Mouse (Mus musculus) spleen, postnatal 36 days (tissue): ENCODE data around the gene Dock2.

ENCODE experiments used
- DNase-seq, 2 experiments: peaks; one replicate each; pipeline ENCODE4 v3.0.0; 2022; ENCODE audit warnings: low spot score in 2 of 2, mixed read lengths in 1 of 2

The Dock2 gene

GRCm38 (mm10) chr11:34528006-34528405, 255.7 kb downstream of the Dock2 start:
- no peak for DNase-seq

DNA sequence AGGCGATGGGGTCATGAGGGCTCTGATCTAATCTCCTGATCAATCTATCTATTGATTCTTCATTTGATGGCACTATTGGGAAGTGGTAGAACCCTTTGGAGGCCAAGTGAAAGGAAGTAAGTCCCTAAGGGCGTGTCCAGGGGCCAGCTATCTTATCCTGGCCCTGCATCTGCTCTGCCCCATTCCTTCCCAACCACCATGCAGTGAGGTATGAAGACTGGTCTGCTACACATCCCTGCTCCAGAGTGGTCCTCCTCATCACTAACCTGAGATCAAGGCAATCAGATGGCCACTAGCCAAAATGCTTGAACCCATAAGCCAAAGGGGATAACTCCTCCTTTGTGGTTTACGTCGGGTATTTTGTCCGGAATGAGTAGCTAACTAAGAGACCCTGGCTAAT, 256.5 kb downstream of the Dock2 start:
- no peak for DNase-seq

GRCm38 (mm10) chr11:34525096-34525891, 258.4 kb downstream of the Dock2 start:
- no peak for DNase-seq

DNA sequence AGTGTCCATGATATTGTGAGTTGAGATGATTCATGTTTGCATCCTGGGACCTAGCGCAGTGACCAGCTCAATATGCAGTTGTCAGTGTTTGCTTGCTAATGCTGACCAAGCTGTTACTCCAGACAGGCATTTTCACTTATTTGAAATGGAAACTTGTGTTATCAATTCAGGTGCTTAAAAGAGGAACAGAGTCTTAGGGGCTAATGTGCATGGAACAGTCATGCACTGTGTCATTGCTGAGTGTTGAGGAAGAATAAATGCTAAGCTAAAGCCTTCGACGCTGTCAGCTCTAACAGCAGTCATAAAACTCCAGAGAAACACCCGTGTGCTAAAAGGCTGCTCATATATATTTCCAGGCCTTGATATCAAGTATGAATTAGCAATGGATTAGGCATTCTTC, 259.1 kb downstream of the Dock2 start:
- no peak for DNase-seq

- DNase-seq, result no peak
Measured at GRCm38 (mm10) chr11:34518566-34518965, 265.1 kb downstream of the Dock2 start.

DNA sequence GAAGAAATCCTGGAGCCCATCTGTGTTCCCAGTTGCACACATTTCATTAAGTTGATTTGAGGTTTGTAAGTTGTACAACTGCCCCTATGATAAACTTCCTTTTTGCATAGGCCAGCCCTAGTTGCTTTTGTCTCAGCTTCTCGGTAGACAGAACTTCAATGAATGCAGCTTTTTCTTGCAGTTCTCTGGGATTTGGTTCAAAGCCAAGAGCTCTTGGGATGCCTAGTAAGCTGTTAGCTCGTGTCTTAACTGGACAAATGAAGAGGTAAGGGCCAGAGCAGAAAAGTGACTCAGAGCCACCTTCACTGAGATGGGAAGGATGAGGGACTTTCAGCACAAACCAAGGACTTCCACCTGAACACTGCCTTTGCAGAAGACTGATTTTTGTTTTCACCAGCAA, 266.7 kb downstream of the Dock2 start:
- DNase-seq, result no peak

GRCm38 (mm10) chr11:34515301-34515700, 268.4 kb downstream of the Dock2 start:
- DNase-seq, result no peak

DNA sequence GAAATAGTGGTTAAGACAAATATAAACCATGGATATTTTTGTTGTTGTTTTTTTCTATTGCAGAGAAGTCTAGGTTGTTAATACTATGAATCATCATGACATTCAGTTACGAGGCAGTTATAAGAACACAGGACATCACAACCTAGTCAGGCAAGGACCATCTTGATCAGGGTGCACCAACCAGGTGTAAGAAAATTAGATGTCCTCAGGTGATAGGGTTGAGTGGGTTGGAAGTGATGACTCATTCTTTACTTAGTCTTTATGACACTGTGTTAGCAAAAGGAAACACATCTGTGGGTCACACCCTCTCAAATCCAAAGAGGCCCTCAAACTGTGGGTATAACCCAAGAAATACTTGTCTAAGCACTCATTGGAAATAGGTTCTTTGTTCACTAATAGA, 277.3 kb downstream of the Dock2 start:
- DNase-seq, result no peak

- DNase-seq, result no peak
Measured at GRCm38 (mm10) chr11:34499663-34500062, 284.0 kb downstream of the Dock2 start.

- DNase-seq, result no peak
Measured at GRCm38 (mm10) chr11:34494682-34495081, 289.0 kb downstream of the Dock2 start.

DNA sequence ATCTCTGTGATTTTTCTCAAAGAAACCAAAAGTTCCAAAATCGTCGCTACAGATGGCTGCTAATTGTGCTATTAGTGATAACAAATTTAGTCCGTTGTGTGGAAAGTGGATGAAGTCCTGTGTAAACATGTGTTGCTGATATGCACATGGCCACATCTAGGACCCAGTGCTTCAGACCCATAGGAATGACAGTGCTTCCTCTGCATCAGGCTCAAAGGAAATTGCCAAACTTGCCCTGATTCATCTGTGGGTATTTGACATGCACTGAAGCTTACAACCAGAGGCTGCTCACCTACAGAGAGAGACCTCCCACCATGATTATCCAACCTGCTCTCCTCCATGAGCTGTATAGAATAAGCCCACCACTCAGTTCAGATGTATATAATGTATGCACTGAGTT, 290.7 kb downstream of the Dock2 start:
- no peak for DNase-seq

GRCm38 (mm10) chr11:34492223-34492622, 291.5 kb downstream of the Dock2 start:
- no peak for DNase-seq

- no peak for DNase-seq
Measured at GRCm38 (mm10) chr11:34489548-34489947, 294.1 kb downstream of the Dock2 start.

DNA sequence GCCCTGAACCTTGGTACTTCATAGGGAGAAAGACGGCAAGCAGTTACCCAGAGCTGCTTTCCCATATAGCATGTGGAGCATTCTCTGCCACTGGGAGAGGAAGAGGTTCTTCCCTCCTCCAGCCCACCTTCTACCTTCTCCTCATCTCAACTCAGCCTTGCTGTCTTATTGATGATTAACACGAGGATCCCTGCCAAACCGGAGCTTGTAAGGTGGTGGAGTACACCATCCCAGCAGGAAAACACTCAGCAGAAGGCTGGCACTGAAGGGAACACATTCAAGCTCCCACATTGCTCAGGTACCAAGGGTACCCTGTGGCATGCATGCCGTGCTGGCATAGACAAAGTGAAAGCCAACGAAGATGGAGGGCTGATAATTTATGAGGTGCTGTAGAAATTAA, 304.4 kb downstream of the Dock2 start:
- DNase-seq, result no peak

- DNase-seq, result no peak
Measured at GRCm38 (mm10) chr11:34469792-34470191, 313.9 kb downstream of the Dock2 start.

GRCm38 (mm10) chr11:34468571-34468970, 315.1 kb downstream of the Dock2 start:
- DNase-seq, result no peak

- DNase-seq, result no peak
Measured at GRCm38 (mm10) chr11:34467056-34467455, 316.6 kb downstream of the Dock2 start.

GRCm38 (mm10) chr11:34449944-34450343, 333.7 kb downstream of the Dock2 start:
- no peak for DNase-seq

DNA sequence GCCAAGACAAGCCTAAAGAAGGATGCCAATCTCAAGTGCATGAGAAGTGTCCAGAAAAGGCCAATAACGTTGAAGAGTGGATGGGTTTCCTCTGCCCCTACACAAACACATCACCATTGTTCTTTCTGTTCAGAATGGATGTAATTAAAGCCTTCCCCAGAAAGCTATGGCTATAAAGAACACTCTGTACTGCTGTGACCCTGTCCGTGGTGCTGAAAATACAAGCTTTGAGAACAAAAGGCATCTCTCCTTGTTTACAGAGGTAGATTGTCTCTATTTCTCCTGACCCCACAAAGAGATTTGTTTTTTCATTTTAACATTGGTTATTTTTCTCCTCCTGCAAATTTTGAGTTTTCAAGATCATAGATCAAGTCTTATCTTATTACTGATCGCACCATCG, 335.8 kb downstream of the Dock2 start:
- DNase-seq, result no peak

GRCm38 (mm10) chr11:34438429-34438828, 345.3 kb downstream of the Dock2 start:
- DNase-seq, result no peak

DNA sequence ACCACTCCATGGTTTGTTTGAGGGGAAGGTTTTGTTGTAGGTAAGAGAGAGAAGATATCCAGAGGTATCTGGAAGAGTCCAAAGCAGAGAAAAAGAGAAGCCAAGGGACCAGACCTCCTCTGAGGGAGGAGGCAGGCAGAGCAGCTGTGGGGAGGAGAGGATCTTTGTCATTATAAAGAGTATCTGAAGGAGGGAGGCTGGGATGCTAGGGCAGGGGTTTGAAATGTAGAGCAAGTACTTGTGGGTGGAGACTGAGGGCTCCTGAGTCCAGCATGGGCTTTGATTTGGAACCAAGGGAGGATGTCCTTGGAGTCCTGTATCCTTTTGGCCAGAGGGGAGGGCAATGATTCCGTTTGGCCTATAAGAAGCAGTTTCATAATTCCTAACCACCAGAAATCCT, 346.2 kb downstream of the Dock2 start:
- DNase-seq, result no peak

DNA sequence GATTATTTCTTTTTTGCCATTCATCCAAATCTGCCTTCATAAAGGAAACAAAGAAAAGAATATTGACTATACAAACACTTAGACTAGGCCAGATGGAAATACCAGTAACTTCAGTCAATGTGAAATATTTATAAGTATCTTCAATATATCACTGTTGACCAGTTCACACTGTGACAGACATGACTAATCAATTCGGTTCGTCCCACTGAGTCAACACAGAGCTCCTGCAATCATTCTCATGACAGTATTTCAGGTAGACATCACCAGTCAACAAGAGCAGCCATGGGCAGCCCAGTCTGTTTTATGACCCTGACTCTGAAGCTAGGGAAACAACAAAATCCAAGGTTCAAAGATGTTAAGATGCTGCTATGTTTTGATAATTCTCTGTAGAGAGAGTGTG, 351.7 kb downstream of the Dock2 start:
- no peak for DNase-seq

- no peak for DNase-seq
Measured at GRCm38 (mm10) chr11:34431371-34431770, 352.3 kb downstream of the Dock2 start.

GRCm38 (mm10) chr11:34430940-34431339, 352.8 kb downstream of the Dock2 start:
- no peak for DNase-seq
